Mouse (Mus musculus) intestine, postnatal 0 days (tissue): ENCODE measurements at regions not wholly inside any gene's neighbourhood (a gene's known extent, or its start where the extent isn't known, plus 50 kb on each side); places are given as distances from the start of the nearest gene placed in this dataset.

Experiments
- ATAC-seq: fragments of 200-750 bp; cut with Nextera tagmentation; 2 replicates; pipeline ENCODE4 v1.8.0; 2017; ENCODE audit warnings: mild to moderate bottlenecking, moderate TSS enrichment, moderate library complexity
- H3K27ac ChIP-seq: fragments of 300-500 bp; sonication (generic); 2 replicates; pipeline ENCODE4 v1.5.1; 2014; ENCODE audit warnings: mild to moderate bottlenecking, low read depth, low read length, moderate library complexity
- H3K27me3 ChIP-seq: fragments of 300-500 bp; sonication (generic); replicated peaks from 2 replicates; pipeline ENCODE4 v1.6.1; 2014; ENCODE audit warnings: low read length, mixed read lengths; ENCODE audit not compliant: control insufficient read depth, insufficient read depth
- H3K36me3 ChIP-seq: fragments of 300-500 bp; sonication (generic); 2 replicates; pipeline ENCODE4 v1.6.1; 2014; ENCODE audit warnings: mild to moderate bottlenecking, moderate library complexity; ENCODE audit not compliant: control insufficient read depth, insufficient read depth
- H3K4me1 ChIP-seq: fragments of 300-500 bp; sonication (generic); replicated peaks from 2 replicates; pipeline ENCODE4 v1.6.1; 2014; ENCODE audit warnings: antibody characterized with exemption, low read length, mixed read lengths; ENCODE audit not compliant: control insufficient read depth, insufficient read depth
- H3K4me2 ChIP-seq: fragments of 300-500 bp; sonication (generic); replicated peaks from 2 replicates; pipeline ENCODE4 v1.6.1; 2014; ENCODE audit warnings: low read depth, mild to moderate bottlenecking, moderate library complexity
- H3K4me3 ChIP-seq: fragments of 300-500 bp; sonication (generic); 2 replicates; pipeline ENCODE4 v1.5.1; 2014; ENCODE audit warnings: low read depth, low read length
- H3K9ac ChIP-seq: fragments of 300-500 bp; sonication (generic); 2 replicates; pipeline ENCODE4 v1.6.1; 2014; ENCODE audit warnings: mild to moderate bottlenecking, low read depth, low read length
- H3K9me3 ChIP-seq: fragments of 300-500 bp; sonication (generic); 2 replicates; pipeline ENCODE4 v1.6.1; 2016; ENCODE audit warnings: mixed run types; ENCODE audit not compliant: control insufficient read depth
- CTCF ChIP-seq: sonication (generic); IDR thresholded peaks from 2 replicates; pipeline ENCODE4 v1.5.1; 2016; ENCODE audit warnings: low read depth, mild to moderate bottlenecking, control low read depth, antibody characterized with exemption, moderate library complexity
- WGBS: fragments of 180-500 bp; shearing (Covaris S2); extraction: QIAGEN DNeasy Blood & Tissue Kit; methylation state at CpG from one replicate; pipeline ENCODE4 v1.1.7; 2014; 5-methylcytosine and 5-hydroxymethylcytosine counted together

- H3K9me3 ChIP-seq: no peaks in the 10 kb centered on the region
- H3K9ac ChIP-seq: no peak overlapping the region
- WGBS: 52% methylated on average over 1 of the region's 1 CpGs
- no peak overlapping the region for H3K4me2 ChIP-seq
- H3K4me3 ChIP-seq: no peak overlapping the region
- no peaks in the 10 kb centered on the region for H3K27me3 ChIP-seq
- TF ChIP-seq CTCF: no peak
- no peak for ATAC-seq
- H3K36me3 ChIP-seq: no peaks in the 10 kb centered on the region
- H3K27ac ChIP-seq: no peak overlapping the region
- H3K4me1 ChIP-seq: no peaks in the 10 kb centered on the region
These were observed 97.9 kb downstream of the Trib2 start for GRCm38 (mm10) chr12:15718827-15719226.

DNA sequence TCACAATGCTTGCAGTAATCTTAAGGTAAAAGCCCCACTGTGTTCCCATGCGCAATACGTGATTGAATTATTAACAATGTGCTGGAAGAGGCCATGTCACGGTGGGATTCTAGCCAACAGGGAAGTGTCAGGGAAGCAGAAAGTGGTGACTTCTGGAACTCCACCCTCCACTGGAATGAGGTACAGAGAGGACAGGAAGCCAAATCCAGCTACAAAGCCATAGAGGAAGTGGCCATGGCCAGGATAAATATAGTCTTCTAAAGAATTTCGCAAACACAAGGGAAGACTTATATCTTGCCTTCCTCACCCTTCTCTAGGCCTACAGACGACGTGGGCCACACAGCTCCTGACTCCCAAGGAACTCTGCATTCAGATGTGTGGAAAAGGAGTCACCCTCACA lies 98.7 kb downstream of the Trib2 start:
- 68% methylated on average over 6 of the region's 6 CpGs for WGBS
- no peak overlapping the region for H3K9ac ChIP-seq

GRCm38 (mm10) chr12:15717342-15717741 lies 99.4 kb downstream of the Trib2 start:
- Histone ChIP-seq H3K4me3 (no peak overlapping the region), H3K36me3 (no peaks in the 10 kb centered on the region), H3K4me2 (no peak overlapping the region), H3K27me3 (no peaks in the 10 kb centered on the region), H3K9ac (no peak overlapping the region), H3K4me1 (no peaks in the 10 kb centered on the region), H3K9me3 (no peaks in the 10 kb centered on the region), H3K27ac (no peak overlapping the region)
- no peak for TF ChIP-seq CTCF
- no peak for ATAC-seq
- 67% methylated on average over 3 of the region's 3 CpGs for WGBS

More for the DNA sequence above, 98.7 kb downstream of the Trib2 start:
- Histone ChIP-seq H3K27ac (no peak overlapping the region), H3K36me3 (no peaks in the 10 kb centered on the region), H3K4me1 (no peaks in the 10 kb centered on the region), H3K4me3 (no peak overlapping the region), H3K9me3 (no peaks in the 10 kb centered on the region), H3K27me3 (no peaks in the 10 kb centered on the region), H3K4me2 (no peak overlapping the region)
- ATAC-seq: no peak
- no peak for TF ChIP-seq CTCF

GRCm38 (mm10) chr12:15713623-15714022 lies 103.1 kb downstream of the Trib2 start:
- H3K4me3 ChIP-seq: no peak overlapping the region
- no peak for ATAC-seq
- H3K4me2 ChIP-seq: no peak overlapping the region
- H3K27ac ChIP-seq: no peak overlapping the region
- no peaks in the 10 kb centered on the region for H3K4me1 ChIP-seq
- H3K9me3 ChIP-seq: no peaks in the 10 kb centered on the region
- H3K36me3 ChIP-seq: no peaks in the 10 kb centered on the region
- H3K27me3 ChIP-seq: no peaks in the 10 kb centered on the region
- no peak overlapping the region for H3K9ac ChIP-seq
- 90% methylated on average over 2 of the region's 2 CpGs for WGBS
- TF ChIP-seq CTCF: no peak

DNA sequence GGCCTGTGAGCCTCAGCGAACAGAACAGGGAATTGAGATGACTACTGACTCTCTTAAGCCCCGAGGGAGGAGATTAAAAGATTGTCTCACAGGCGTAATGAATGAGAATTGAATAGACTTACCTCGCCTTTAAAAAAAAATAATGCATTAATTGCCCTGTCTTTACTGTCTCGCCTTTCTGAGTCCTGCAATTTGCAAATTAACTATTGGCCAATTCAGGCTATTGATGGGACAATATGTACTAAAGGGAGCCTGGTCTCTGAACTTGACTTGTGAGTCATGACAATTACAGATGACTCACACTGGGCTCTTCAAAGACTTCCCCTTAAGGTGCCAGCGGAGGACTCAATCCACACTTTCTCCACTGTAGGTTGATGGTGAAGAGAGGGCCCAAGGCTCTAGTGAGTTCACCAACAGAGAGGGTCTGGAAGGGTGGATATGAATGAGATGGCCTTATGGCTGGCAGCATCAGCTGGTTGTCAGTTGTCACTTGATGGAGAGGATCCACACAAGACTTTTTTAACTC lies 109.1 kb downstream of the Trib2 start:
- Histone ChIP-seq H3K27ac (no peak overlapping the region), H3K36me3 (no peaks in the 10 kb centered on the region), H3K4me1 (no peaks in the 10 kb centered on the region), H3K4me2 (no peak overlapping the region), H3K4me3 (no peak overlapping the region), H3K9ac (no peak overlapping the region), H3K9me3 (no peaks in the 10 kb centered on the region), H3K27me3 (no peaks in the 10 kb centered on the region)
- no peak for TF ChIP-seq CTCF
- no peak for ATAC-seq
- 75% methylated on average over 6 of the region's 6 CpGs for WGBS

- Histone ChIP-seq H3K9ac (no peak overlapping the region), H3K36me3 (no peaks in the 10 kb centered on the region), H3K27ac (no peak overlapping the region), H3K27me3 (no peaks in the 10 kb centered on the region), H3K4me1 (no peaks in the 10 kb centered on the region), H3K4me2 (no peak overlapping the region), H3K9me3 (no peaks in the 10 kb centered on the region), H3K4me3 (no peak overlapping the region)
- TF ChIP-seq CTCF: no peak
- WGBS: 20% methylated on average over 5 of the region's 5 CpGs
- ATAC-seq: no peak
These were observed 112.3 kb downstream of the Trib2 start for GRCm38 (mm10) chr12:15704412-15704811.

DNA sequence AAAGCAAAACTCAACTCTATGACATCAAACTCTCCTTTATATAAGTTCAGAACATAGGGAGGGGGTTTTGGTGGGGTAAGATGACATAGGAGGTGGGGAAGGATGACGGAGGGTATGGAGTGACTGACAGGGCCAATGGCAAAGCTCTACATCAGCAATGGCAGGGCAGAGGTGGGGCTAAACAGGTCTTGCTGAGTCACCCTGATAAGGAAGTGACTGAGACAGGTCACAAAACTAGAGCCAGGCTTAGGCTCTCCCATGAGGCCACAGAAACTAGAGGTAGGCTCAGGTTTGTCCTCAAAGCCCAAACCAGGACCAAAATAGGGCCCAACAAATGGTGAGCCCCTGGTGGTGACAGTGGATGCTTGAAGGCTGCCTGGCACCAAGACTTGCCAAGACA lies 114.6 kb downstream of the Trib2 start:
- 100% methylated on average over 1 of the region's 1 CpGs for WGBS
- Histone ChIP-seq H3K4me3 (no peak overlapping the region), H3K27ac (no peak overlapping the region), H3K9me3 (no peaks in the 10 kb centered on the region), H3K9ac (no peak overlapping the region), H3K36me3 (no peaks in the 10 kb centered on the region), H3K27me3 (no peaks in the 10 kb centered on the region), H3K4me2 (no peak overlapping the region), H3K4me1 (peaks cover 5% of the 10 kb centered on the region; the same call in 1 of the 2 replicates)
- ATAC-seq: no peak
- TF ChIP-seq CTCF: no peak
